Comparison of ENCODE assay signal across 30 mouse cellular contexts in genomic region chr3:123575758-123576157, GRCm38 (mm10).
DNase-seq lines count a peak whose midpoint lies in the region; ATAC-seq and TF ChIP-seq lines count a peak whose summit lies in the region.
"Had no signal": no experiment of that assay in that cellular context is flagged by ENCODE, and none has a peak within 500 bp of the region (broad histone marks: within the 10 kb centered on the region; RNA-seq: fewer than 3 reads in every experiment).

No protein-coding gene starts in this region.

- TF ChIP-seq CTCF in MEL (IDR thresholded peaks at IDR 0.05 in 2 of 3, conservative IDR thresholded peaks at IDR 0.05 in 1 of 3; ENCODE audit: control insufficient read depth in 1 of 3, insufficient read depth in 1 of 3, low read depth in 2 of 3, low read length in 3 of 3, poor library complexity in 1 of 3, severe bottlenecking in 1 of 3) = no peak

- H3K4me1 ChIP-seq in MEL (ENCODE audit: control insufficient read depth in 1 of 2, insufficient read depth in 2 of 2, low read length in 2 of 2) = peaks cover 4 to 12% of the 10 kb centered on the region in 2 experiments; a peak in 3 of 4 replicates
- H3K4me1 ChIP-seq in liver, embryonic 16.5 days (ENCODE audit: control insufficient read depth, low read depth, low read length) = peaks cover 6% of the 10 kb centered on the region
- H3K4me1 ChIP-seq: embryonic facial prominence, embryonic 12.5 days; forebrain, embryonic 12.5 days; limb, embryonic 10.5 days; limb, embryonic 15.5 days; lung, embryonic 15.5 days; midbrain, embryonic 15.5 days had no signal

- 33% methylated on average over 2 of the region's 2 CpGs for WGBS in liver, embryonic 16.5 days (ENCODE audit: insufficient replicate concordance)

- peak overlapping the region; percentile 30; the same call in 1 of the 2 replicates for H3K4me2 ChIP-seq in liver, embryonic 16.5 days (ENCODE audit: low read depth, low read length)
- H3K4me2 ChIP-seq: embryonic facial prominence, embryonic 12.5 days; forebrain, embryonic 12.5 days; limb, embryonic 15.5 days; lung, embryonic 15.5 days; midbrain, embryonic 15.5 days had no signal

- H3K27ac ChIP-seq in MEL (ENCODE audit: control insufficient read depth, low read depth, low read length) = peak overlapping the region; percentile 97
- peak overlapping the region; percentile 82; the same call in 1 of the 2 replicates for H3K27ac ChIP-seq in liver, embryonic 16.5 days (ENCODE audit: low read length)
- H3K27ac ChIP-seq: embryonic facial prominence, embryonic 12.5 days; forebrain, embryonic 12.5 days; limb, embryonic 10.5 days; limb, embryonic 15.5 days; lung, embryonic 15.5 days; midbrain, embryonic 15.5 days had no signal

- H3K36me3 ChIP-seq in MEL (ENCODE audit: control insufficient read depth in 1 of 2, insufficient read depth in 2 of 2, low read length in 2 of 2) = peaks cover 0 to 13% of the 10 kb centered on the region in 2 experiments; a peak in 2 of 4 replicates
- H3K36me3 ChIP-seq in liver, embryonic 16.5 days (ENCODE audit: control insufficient read depth, insufficient read depth) = no peaks in the 10 kb centered on the region
- H3K36me3 ChIP-seq: embryonic facial prominence, embryonic 12.5 days; forebrain, embryonic 12.5 days; limb, embryonic 10.5 days; limb, embryonic 15.5 days; lung, embryonic 15.5 days; midbrain, embryonic 15.5 days had no signal

- H3K79me2 ChIP-seq in MEL (ENCODE audit: control insufficient read depth, insufficient read depth, low read length, poor library complexity) = no peaks in the 10 kb centered on the region

- peak; percentile 78 to 85 for TF ChIP-seq EP300 in MEL (IDR thresholded peaks at IDR 0.05; ENCODE audit: low read depth in 1 of 2, low read length in 2 of 2)

- ATAC-seq in erythroid progenitor cell, adult 5-6 weeks (replicated peaks; ENCODE audit: low FRiP score, poor library complexity, severe bottlenecking) = peak; percentile 65
- ATAC-seq in liver, embryonic 16.5 days (ENCODE audit: low read depth) = peak; percentile 89
- ATAC-seq: forebrain, postnatal 0 days; hindbrain, embryonic 16.5 days; midbrain, embryonic 15.5 days; Patski had no signal

- no peak for TF ChIP-seq RAD21 in MEL (IDR thresholded peaks at IDR 0.05; ENCODE audit: low read depth, low read length)

- no peaks in the 10 kb centered on the region for H3K9me3 ChIP-seq in MEL (replicated peaks; ENCODE audit: insufficient read depth, low read length)
- H3K9me3 ChIP-seq in liver, embryonic 16.5 days (replicated peaks; ENCODE audit: control insufficient read depth, low read length) = no peaks in the 10 kb centered on the region; the same call in 1 of the 2 replicates
- H3K9me3 ChIP-seq: embryonic facial prominence, embryonic 12.5 days; forebrain, embryonic 12.5 days; limb, embryonic 10.5 days; limb, embryonic 15.5 days; lung, embryonic 15.5 days; midbrain, embryonic 15.5 days had no signal

- TF ChIP-seq POLR2A in MEL (IDR thresholded peaks at IDR 0.05; ENCODE audit: control insufficient read depth in 1 of 2, insufficient read depth in 1 of 2, low read depth in 1 of 2, low read length in 2 of 2, poor library complexity in 1 of 2) = no peak

- H3K27me3 ChIP-seq in MEL (ENCODE audit: control insufficient read depth in 1 of 2, insufficient read depth in 2 of 2, low read length in 2 of 2) = no peaks in the 10 kb centered on the region
- no peaks in the 10 kb centered on the region for H3K27me3 ChIP-seq in liver, embryonic 16.5 days (ENCODE audit: control insufficient read depth, insufficient read depth, low read depth, low read length)
- H3K27me3 ChIP-seq: CH12.LX; embryonic facial prominence, embryonic 12.5 days; forebrain, embryonic 12.5 days; limb, embryonic 15.5 days; lung, embryonic 15.5 days; midbrain, embryonic 15.5 days; Patski had no signal

- no peak overlapping the region for H3K4me3 ChIP-seq in MEL (ENCODE audit: control insufficient read depth in 1 of 2, insufficient read depth in 1 of 2, low read depth in 2 of 2, low read length in 2 of 2)
- no peak overlapping the region for H3K4me3 ChIP-seq in liver, embryonic 16.5 days (ENCODE audit: low read depth, low read length)
- H3K4me3 ChIP-seq: embryonic facial prominence, embryonic 12.5 days; forebrain, embryonic 12.5 days; limb, embryonic 10.5 days; limb, embryonic 15.5 days; lung, embryonic 15.5 days; midbrain, embryonic 15.5 days had no signal

- no peak overlapping the region for H3K9ac ChIP-seq in MEL (ENCODE audit: control insufficient read depth, low read depth, low read length, poor library complexity, severe bottlenecking)
- H3K9ac ChIP-seq in liver, embryonic 16.5 days (ENCODE audit: low read depth, low read length) = no peak overlapping the region
- H3K9ac ChIP-seq: embryonic facial prominence, embryonic 12.5 days; forebrain, embryonic 12.5 days; forebrain, postnatal 0 days; limb, embryonic 15.5 days; lung, embryonic 15.5 days; midbrain, embryonic 15.5 days had no signal

- peak; percentile 81 for DNase-seq in MEL (ENCODE audit: low read depth, low spot score)
- DNase-seq in c-Kit-positive CD71-positive TER-119-negative erythroid progenitor cells, embryonic 14.5 days (ENCODE audit: low read depth) = peak; percentile 30
- no peak for DNase-seq in kidney, postnatal 4 days
- no peak for DNase-seq in urinary bladder, postnatal 10 days (ENCODE audit: low spot score)
- DNase-seq in cerebellum, adult 9-10 months = no peak
- DNase-seq in natural killer cell, adult 2 months (ENCODE audit: low spot score in 2 of 2) = no peak
- DNase-seq: adrenal gland, postnatal 14 days; cerebellum, adult 18-20 months; cerebellum, postnatal 36 days; embryo, embryonic 11 days; forebrain, postnatal 0 days; gastrocnemius, postnatal 10 days; heart, postnatal 14 days; kidney, adult 2 months; kidney, postnatal 36 days; right cerebral cortex, adult 18-20 months; spleen, adult 18-20 months; thymus, adult 2 months; thymus, postnatal 4 days had no signal

TF ChIP-seq in MEL, 35 proteins besides CTCF, POLR2A, EP300 and RAD21:
- TF ChIP-seq ZNF384 (IDR thresholded peaks at IDR 0.05; ENCODE audit: low read depth, low read length) = no peak
- peak; percentile 79 for TF ChIP-seq ETS1 (IDR thresholded peaks at IDR 0.05; ENCODE audit: low read depth, low read length)
- TF ChIP-seq BHLHE40 (IDR thresholded peaks at IDR 0.05; ENCODE audit: borderline replicate concordance, low read depth, low read length) = 0 out of 2 replicates have a peak, but pooled peaks have one; percentile 14
- peak; percentile 48 for TF ChIP-seq SIN3A (IDR thresholded peaks at IDR 0.05; ENCODE audit: low read length)
- TF ChIP-seq E2F4 (IDR thresholded peaks at IDR 0.05; ENCODE audit: borderline replicate concordance, low read depth, low read length) = no peak
- peak; percentile 85 for TF ChIP-seq TCF12 (IDR thresholded peaks at IDR 0.05; ENCODE audit: low read depth, low read length)
- peak; percentile 85 for TF ChIP-seq GATA1 (IDR thresholded peaks at IDR 0.05; ENCODE audit: low read depth, low read length)
- TF ChIP-seq JUND (IDR thresholded peaks at IDR 0.05; ENCODE audit: low read depth, low read length) = no peak
- peak; percentile 52; the same call in 1 of the 2 replicates for TF ChIP-seq RCOR1 (IDR thresholded peaks at IDR 0.05; ENCODE audit: low read depth, low read length)
- TF ChIP-seq MAZ (IDR thresholded peaks at IDR 0.05; ENCODE audit: low read depth, low read length) = peak; percentile 86
- TF ChIP-seq CHD2 (IDR thresholded peaks at IDR 0.05; ENCODE audit: low read length) = no peak
- peak; percentile 64 for TF ChIP-seq TAL1 (IDR thresholded peaks at IDR 0.05; ENCODE audit: low read length)
- 0 out of 2 replicates have a peak, but pooled peaks have one; percentile 33 for TF ChIP-seq HCFC1 (IDR thresholded peaks at IDR 0.05; ENCODE audit: low read depth, low read length)
- peak; percentile 42; the same call in 1 of the 2 replicates for TF ChIP-seq MXI1 (IDR thresholded peaks at IDR 0.05; ENCODE audit: low read depth, low read length)
- no peak for TF ChIP-seq USF2 (IDR thresholded peaks at IDR 0.05; ENCODE audit: borderline replicate concordance in 1 of 2, insufficient read depth in 1 of 2, low read depth in 1 of 2, low read length in 2 of 2)

Comparison
In these comparisons a context has a peak if more than half of its experiments do, and no peak if none do; other contexts are left out.
1. DNase-seq: peak in MEL (single experiment) and c-Kit-positive CD71-positive TER-119-negative erythroid progenitor cells, embryonic 14.5 days (single experiment); none in kidney, postnatal 4 days (0 of 2), urinary bladder, postnatal 10 days (single experiment), cerebellum, adult 9-10 months (single experiment) and natural killer cell, adult 2 months (0 of 2).